Mouse (Mus musculus): ENCODE measurements around the gene Zmat5. TPM values are rescaled to one million over a fixed set of nuclear protein-coding genes. Genes with fewer than 3 reads are reported as not detected.

Gene Zmat5
- polyA plus RNA-seq, 1 experiment from 2014 or later = 62.6 TPM

- H3K4me1 ChIP-seq (replicated peaks; ENCODE audit: control insufficient read depth, insufficient read depth, low read length) = no peaks in the 10 kb centered on the region
- no peaks in the 10 kb centered on the region for H3K9me3 ChIP-seq (ENCODE audit: control insufficient read depth)
- TF ChIP-seq CTCF (IDR thresholded peaks at IDR 0.05; ENCODE audit: low read depth) = no peak
- H3K4me3 ChIP-seq (ENCODE audit: low read depth, low read length) = no peak overlapping the region
- no peak for ATAC-seq
- no peak overlapping the region for H3K27ac ChIP-seq (ENCODE audit: low read depth, low read length)
- H3K9ac ChIP-seq (ENCODE audit: low read depth, low read length) = no peak overlapping the region
- no peak overlapping the region for H3K4me2 ChIP-seq (replicated peaks; ENCODE audit: low read depth)
- no peaks in the 10 kb centered on the region for H3K36me3 ChIP-seq (ENCODE audit: control insufficient read depth, insufficient read depth)
- H3K27me3 ChIP-seq (replicated peaks; ENCODE audit: control insufficient read depth, insufficient read depth, low read length) = no peaks in the 10 kb centered on the region
Observed at GRCm38 (mm10) chr11:4712822-4713221, 8.3 kb downstream of the Zmat5 start.

DNA sequence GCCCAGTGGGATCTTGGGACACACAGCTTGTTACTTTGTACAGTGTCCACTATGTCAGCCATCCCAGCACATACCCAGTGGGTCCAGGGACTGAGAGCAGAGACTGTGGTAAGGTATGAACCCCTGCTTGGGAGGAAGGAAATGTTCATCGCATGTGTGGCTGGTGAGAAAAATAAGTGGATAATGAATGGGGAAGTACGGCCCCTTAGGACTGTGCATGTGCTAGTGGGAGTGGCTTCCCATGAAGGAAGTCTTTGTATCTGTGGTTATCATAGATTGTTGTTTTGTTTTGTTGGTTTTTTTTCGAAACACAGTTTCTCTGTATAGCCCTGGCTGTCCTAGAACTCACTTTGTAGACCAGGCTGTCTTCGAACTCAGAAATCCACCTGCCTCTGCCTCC is 10.2 kb downstream of the Zmat5 start:
- H3K27ac ChIP-seq (ENCODE audit: low read depth, low read length) = no peak overlapping the region
- ATAC-seq = no peak
- no peak for TF ChIP-seq CTCF (IDR thresholded peaks at IDR 0.05; ENCODE audit: low read depth)
- no peaks in the 10 kb centered on the region for H3K9me3 ChIP-seq (ENCODE audit: control insufficient read depth)
- no peaks in the 10 kb centered on the region for H3K4me1 ChIP-seq (replicated peaks; ENCODE audit: control insufficient read depth, insufficient read depth, low read length)
- H3K4me3 ChIP-seq (ENCODE audit: low read depth, low read length) = no peak overlapping the region
- H3K9ac ChIP-seq (ENCODE audit: low read depth, low read length) = no peak overlapping the region
- H3K4me2 ChIP-seq (replicated peaks; ENCODE audit: low read depth) = no peak overlapping the region
- WGBS = 79% methylated on average over 4 of the region's 4 CpGs
- no peaks in the 10 kb centered on the region for H3K27me3 ChIP-seq (replicated peaks; ENCODE audit: control insufficient read depth, insufficient read depth, low read length)
- H3K36me3 ChIP-seq (ENCODE audit: control insufficient read depth, insufficient read depth) = no peaks in the 10 kb centered on the region

DNA sequence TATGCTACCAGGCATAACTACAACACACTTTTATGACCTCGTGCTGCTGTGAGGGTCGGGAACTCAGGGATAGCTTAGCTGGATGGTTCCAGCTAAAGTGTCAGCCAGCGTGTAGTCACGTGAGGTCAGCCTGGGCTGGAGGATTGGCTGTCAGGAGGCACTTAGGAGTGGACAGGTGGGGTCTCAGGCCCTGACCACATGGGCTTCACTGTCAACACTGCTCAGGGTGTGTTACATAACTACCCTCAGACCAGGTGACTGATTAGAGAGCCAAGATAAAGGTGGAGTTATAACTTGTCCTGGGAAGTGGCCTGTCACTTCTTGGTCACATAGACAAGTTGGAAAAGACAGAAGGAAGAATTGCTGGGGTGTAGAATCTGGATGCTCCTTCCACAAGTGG is 11.1 kb downstream of the Zmat5 start:
- no peaks in the 10 kb centered on the region for H3K4me1 ChIP-seq (replicated peaks; ENCODE audit: control insufficient read depth, insufficient read depth, low read length)
- ATAC-seq = no peak
- no peak overlapping the region for H3K27ac ChIP-seq (ENCODE audit: low read depth, low read length)
- H3K4me3 ChIP-seq (ENCODE audit: low read depth, low read length) = no peak overlapping the region
- no peak for TF ChIP-seq CTCF (IDR thresholded peaks at IDR 0.05; ENCODE audit: low read depth)
- no peak overlapping the region for H3K4me2 ChIP-seq (replicated peaks; ENCODE audit: low read depth)
- no peaks in the 10 kb centered on the region for H3K27me3 ChIP-seq (replicated peaks; ENCODE audit: control insufficient read depth, insufficient read depth, low read length)
- WGBS = 53% methylated on average over 4 of the region's 4 CpGs
- no peaks in the 10 kb centered on the region for H3K36me3 ChIP-seq (ENCODE audit: control insufficient read depth, insufficient read depth)
- H3K9ac ChIP-seq (ENCODE audit: low read depth, low read length) = no peak overlapping the region
- H3K9me3 ChIP-seq (ENCODE audit: control insufficient read depth) = no peaks in the 10 kb centered on the region

DNA sequence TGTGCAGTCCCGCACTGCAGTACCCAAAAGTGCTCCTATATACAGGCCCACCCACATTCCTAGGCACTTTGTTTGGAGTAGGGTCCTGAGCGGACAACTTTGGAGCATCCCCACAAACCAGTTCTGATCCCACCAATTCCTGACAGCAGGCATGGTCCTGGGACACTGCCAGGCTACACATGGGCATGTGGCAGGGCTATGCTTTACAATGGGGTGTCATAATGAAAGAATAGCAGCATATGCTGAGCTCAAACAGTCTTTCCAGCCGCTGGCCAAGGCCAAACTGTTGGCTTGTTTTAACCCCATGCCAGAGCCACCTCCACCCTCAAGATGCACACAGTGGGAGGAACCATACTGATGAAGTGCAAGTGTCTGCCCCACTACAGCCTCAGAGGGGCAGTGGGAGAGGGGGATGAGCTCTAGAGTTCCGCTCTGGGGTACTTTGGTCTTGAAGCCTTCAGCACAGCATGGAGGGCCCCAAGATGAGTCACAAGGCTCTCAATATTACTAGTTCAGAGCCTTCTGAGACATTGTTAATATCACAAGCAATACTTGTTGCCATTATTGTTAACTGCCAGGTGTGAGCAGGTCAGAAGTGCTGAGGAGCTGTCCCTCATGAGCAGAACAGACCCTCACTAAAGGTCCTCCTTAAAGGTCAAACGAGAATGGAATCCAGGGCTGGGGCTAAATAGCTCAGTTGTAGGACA is 12.2 kb downstream of the Zmat5 start:
- no peak for TF ChIP-seq CTCF (IDR thresholded peaks at IDR 0.05; ENCODE audit: low read depth)
- H3K4me1 ChIP-seq (replicated peaks; ENCODE audit: control insufficient read depth, insufficient read depth, low read length) = no peaks in the 10 kb centered on the region
- ATAC-seq = no peak
- H3K36me3 ChIP-seq (ENCODE audit: control insufficient read depth, insufficient read depth) = no peaks in the 10 kb centered on the region
- 80% methylated on average over 5 of the region's 5 CpGs for WGBS
- no peaks in the 10 kb centered on the region for H3K9me3 ChIP-seq (ENCODE audit: control insufficient read depth)
- no peaks in the 10 kb centered on the region for H3K27me3 ChIP-seq (replicated peaks; ENCODE audit: control insufficient read depth, insufficient read depth, low read length)
- H3K9ac ChIP-seq (ENCODE audit: low read depth, low read length) = no peak overlapping the region
- H3K27ac ChIP-seq (ENCODE audit: low read depth, low read length) = no peak overlapping the region
- no peak overlapping the region for H3K4me3 ChIP-seq (ENCODE audit: low read depth, low read length)
- no peak overlapping the region for H3K4me2 ChIP-seq (replicated peaks; ENCODE audit: low read depth)

- H3K9ac ChIP-seq (ENCODE audit: low read depth, low read length) = no peak overlapping the region
- 0 out of 2 replicates have a peak, but pooled peaks cover 5% of the 10 kb centered on the region for H3K36me3 ChIP-seq (ENCODE audit: control insufficient read depth, insufficient read depth)
- H3K27me3 ChIP-seq (replicated peaks; ENCODE audit: control insufficient read depth, insufficient read depth, low read length) = no peaks in the 10 kb centered on the region
- no peak overlapping the region for H3K4me3 ChIP-seq (ENCODE audit: low read depth, low read length)
- no peaks in the 10 kb centered on the region for H3K9me3 ChIP-seq (ENCODE audit: control insufficient read depth)
- ATAC-seq = no peak
- 84% methylated on average over 5 of the region's 5 CpGs for WGBS
- H3K27ac ChIP-seq (ENCODE audit: low read depth, low read length) = no peak overlapping the region
- H3K4me2 ChIP-seq (replicated peaks; ENCODE audit: low read depth) = no peak overlapping the region
- H3K4me1 ChIP-seq (replicated peaks; ENCODE audit: control insufficient read depth, insufficient read depth, low read length) = no peaks in the 10 kb centered on the region
- TF ChIP-seq CTCF (IDR thresholded peaks at IDR 0.05; ENCODE audit: low read depth) = no peak
Observed at GRCm38 (mm10) chr11:4718548-4718947, 14.1 kb downstream of the Zmat5 start.

DNA sequence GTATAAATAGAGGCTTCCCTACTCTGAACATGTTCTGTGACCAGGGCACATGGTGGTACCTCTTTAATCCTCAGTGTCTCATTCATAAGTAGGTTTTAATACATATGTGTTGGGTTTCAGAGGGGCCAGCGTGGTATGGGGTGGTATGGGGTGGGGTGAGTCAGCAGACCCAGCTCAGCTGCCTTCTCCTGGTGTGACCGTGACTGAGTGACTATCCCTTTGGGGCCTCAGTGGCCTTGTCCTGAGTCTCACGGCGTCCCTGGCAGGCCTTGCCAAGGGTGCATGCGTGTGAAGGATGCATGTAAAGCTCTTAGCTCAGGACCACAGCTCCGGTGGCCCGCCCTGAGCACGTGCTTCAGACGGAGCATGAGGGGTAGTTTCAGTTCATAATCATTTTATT is 15.5 kb downstream of the Zmat5 start:
- TF ChIP-seq CTCF (IDR thresholded peaks at IDR 0.05; ENCODE audit: low read depth) = no peak
- H3K4me1 ChIP-seq (replicated peaks; ENCODE audit: control insufficient read depth, insufficient read depth, low read length) = no peaks in the 10 kb centered on the region
- H3K4me3 ChIP-seq (ENCODE audit: low read depth, low read length) = no peak overlapping the region
- no peak for ATAC-seq
- no peak overlapping the region for H3K27ac ChIP-seq (ENCODE audit: low read depth, low read length)
- H3K4me2 ChIP-seq (replicated peaks; ENCODE audit: low read depth) = no peak overlapping the region
- WGBS = 87% methylated on average over 9 of the region's 9 CpGs
- no peaks in the 10 kb centered on the region for H3K9me3 ChIP-seq (ENCODE audit: control insufficient read depth)
- H3K27me3 ChIP-seq (replicated peaks; ENCODE audit: control insufficient read depth, insufficient read depth, low read length) = no peaks in the 10 kb centered on the region
- peaks cover 15% of the 10 kb centered on the region; the same call in 1 of the 2 replicates for H3K36me3 ChIP-seq (ENCODE audit: control insufficient read depth, insufficient read depth)
- no peak overlapping the region for H3K9ac ChIP-seq (ENCODE audit: low read depth, low read length)

Data from intestine, postnatal 0 days (tissue).